Mouse (Mus musculus): ENCODE measurements around the gene Cep104.

DNA sequence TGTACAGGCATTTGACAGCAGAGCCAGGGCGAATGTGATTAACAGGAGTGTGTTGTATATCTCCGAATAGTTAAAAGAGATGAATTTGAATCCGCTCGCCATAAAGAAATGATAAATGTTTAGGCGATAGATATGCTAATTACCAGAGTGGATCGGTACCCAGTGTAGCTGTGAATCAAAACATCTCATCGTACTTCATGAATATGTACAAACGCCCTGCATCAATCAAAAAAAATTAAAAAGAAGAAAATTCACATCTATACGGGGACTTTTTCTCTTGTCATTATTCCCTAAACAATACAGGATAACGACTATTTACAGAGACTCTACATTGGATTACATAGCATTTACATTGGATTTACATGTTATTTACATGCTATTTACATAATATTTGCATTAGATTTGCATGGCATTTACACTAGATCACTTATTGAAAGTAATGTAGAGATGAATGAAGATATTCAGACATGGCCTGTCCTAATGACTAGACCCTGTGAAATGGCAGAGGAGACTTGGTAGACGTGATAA lies 46.2 kb upstream of the Cep104 start:
- TF ChIP-seq POLR2A (IDR thresholded peaks at IDR 0.05; ENCODE audit: low read depth, low read length) (no peak), CTCF (conservative IDR thresholded peaks at IDR 0.05; ENCODE audit: insufficient read depth, insufficient read length, low read depth, low read length) (no peak)
